ENCODE assay signal across 8 mouse cellular contexts in the genomic region with DNA sequence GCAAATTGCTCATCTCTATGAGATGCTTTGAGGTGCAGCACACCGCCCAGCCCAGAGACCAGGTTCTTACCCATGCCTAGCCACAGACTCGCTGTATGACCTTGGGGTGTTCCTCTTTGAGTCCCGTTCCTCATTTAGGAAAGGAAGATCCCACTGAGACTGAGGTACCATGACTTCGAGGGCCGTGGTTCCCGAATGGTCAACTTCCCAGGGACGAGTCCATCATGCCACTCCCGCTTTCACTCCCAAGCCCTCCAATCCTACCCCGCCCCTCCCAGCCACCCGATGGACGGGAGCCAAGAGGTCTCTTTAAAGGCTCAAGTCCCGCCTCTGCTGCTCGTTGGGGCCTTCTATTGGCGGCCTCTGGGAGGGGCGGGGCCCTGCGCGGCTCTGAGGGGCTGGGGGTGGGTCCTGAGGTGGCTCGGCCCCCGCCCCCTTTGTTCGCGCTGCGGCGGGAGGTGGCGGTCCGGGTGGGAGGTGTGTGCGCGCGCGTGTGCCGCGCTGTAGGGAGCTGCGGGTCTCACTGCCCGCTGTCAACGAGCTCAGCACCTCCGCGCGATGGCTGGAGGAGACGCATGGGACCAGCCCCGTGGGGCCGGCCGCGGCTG. TPM values are rescaled to one million over a fixed set of nuclear protein-coding genes. Genes with fewer than 3 reads are reported as not detected.
DNase-seq lines count a peak whose midpoint lies in the region; ATAC-seq lines count a peak whose summit lies in the region.

Kif21b (plus strand) TSS at position 439 of the 608 bp plus-strand sequence.

- DNase-seq in 3134 (ENCODE audit: extremely low read depth, insufficient read length, low spot score) (peak; percentile 91), liver (peak; percentile 93)
- peak; percentile 53 to 74 for DNase-seq in adrenal gland, postnatal 4 days (ENCODE audit: low spot score in 2 of 2)
- DNase-seq in embryonic facial prominence, embryonic 14.5 days (ENCODE audit: low spot score) = peak; percentile 98
- peak; percentile 93 to 94 for DNase-seq in spleen, postnatal 36 days (ENCODE audit: low spot score in 2 of 2)

- H3K36me3 ChIP-seq in embryonic facial prominence, embryonic 14.5 days (ENCODE audit: control insufficient read depth, insufficient read depth, low read length) = no peaks in the 10 kb centered on the region
- H3K36me3 ChIP-seq in heart, embryonic 12.5 days = no peaks in the 10 kb centered on the region
- no peaks in the 10 kb centered on the region for H3K36me3 ChIP-seq in kidney, embryonic 16.5 days (ENCODE audit: insufficient read depth, low read length)

- H3K4me3 ChIP-seq in embryonic facial prominence, embryonic 14.5 days (ENCODE audit: low read depth, low read length) = peak within 1 kb of the TSS; percentile 78
- H3K4me3 ChIP-seq in heart, embryonic 12.5 days = peak within 1 kb of the TSS; percentile 74
- H3K4me3 ChIP-seq in kidney, embryonic 16.5 days (ENCODE audit: low read length) = peak within 1 kb of the TSS; percentile 58

- H3K27me3 ChIP-seq in embryonic facial prominence, embryonic 14.5 days (replicated peaks; ENCODE audit: control insufficient read depth, insufficient read depth, low read length) = no peaks in the 10 kb centered on the region
- H3K27me3 ChIP-seq in heart, embryonic 12.5 days (replicated peaks) = no peaks in the 10 kb centered on the region
- no peaks in the 10 kb centered on the region for H3K27me3 ChIP-seq in kidney, embryonic 16.5 days (ENCODE audit: insufficient read depth, low read length)

- no peak within 1 kb of the TSS; the same call in 1 of the 2 replicates for H3K27ac ChIP-seq in embryonic facial prominence, embryonic 14.5 days (replicated peaks; ENCODE audit: low read depth, low read length)
- no peak within 1 kb of the TSS for H3K27ac ChIP-seq in heart, embryonic 12.5 days (ENCODE audit: poor library complexity, severe bottlenecking)
- H3K27ac ChIP-seq in kidney, embryonic 16.5 days (ENCODE audit: low read length) = no peak within 1 kb of the TSS

- H3K4me1 ChIP-seq in embryonic facial prominence, embryonic 14.5 days (ENCODE audit: control insufficient read depth, insufficient read depth, low read length) = peaks cover 62% of the 10 kb centered on the region
- H3K4me1 ChIP-seq in heart, embryonic 12.5 days (replicated peaks) = peaks cover 85% of the 10 kb centered on the region
- H3K4me1 ChIP-seq in kidney, embryonic 16.5 days (ENCODE audit: insufficient read depth, low read length) = peaks cover 72% of the 10 kb centered on the region

- WGBS in embryonic facial prominence, embryonic 14.5 days = 3% methylated on average over 21 of the region's 42 CpGs
- 2% methylated on average over 40 of the region's 42 CpGs for WGBS in heart, embryonic 12.5 days
- WGBS in kidney, embryonic 16.5 days = 1% methylated on average over 42 of the region's 42 CpGs

- no peaks in the 10 kb centered on the region for H3K9me3 ChIP-seq in embryonic facial prominence, embryonic 14.5 days (ENCODE audit: control insufficient read depth, low read length)
- H3K9me3 ChIP-seq in heart, embryonic 12.5 days (replicated peaks) = no peaks in the 10 kb centered on the region
- H3K9me3 ChIP-seq in kidney, embryonic 16.5 days (ENCODE audit: low read length) = no peaks in the 10 kb centered on the region

- H3K9ac ChIP-seq in embryonic facial prominence, embryonic 14.5 days (ENCODE audit: low read depth, low read length) = peak within 1 kb of the TSS; percentile 79
- peak within 1 kb of the TSS; percentile 85 for H3K9ac ChIP-seq in heart, embryonic 12.5 days
- H3K9ac ChIP-seq in kidney, embryonic 16.5 days (replicated peaks; ENCODE audit: low read length) = peak within 1 kb of the TSS; percentile 76

- peak; percentile 93 for ATAC-seq in embryonic facial prominence, embryonic 14.5 days (ENCODE audit: low read depth)
- ATAC-seq in heart, embryonic 12.5 days (ENCODE audit: insufficient number of reproducible peaks, low FRiP score) = peak; percentile 91
- peak; percentile 92 for ATAC-seq in kidney, embryonic 16.5 days (ENCODE audit: low FRiP score, low TSS enrichment)
- ATAC-seq in monocyte, adult 5-6 weeks (replicated peaks; ENCODE audit: insufficient number of reproducible peaks, low FRiP score, low TSS enrichment, poor library complexity, severe bottlenecking) = peak; percentile 38

- H3K4me2 ChIP-seq in embryonic facial prominence, embryonic 14.5 days (ENCODE audit: low read depth, low read length) = peak within 1 kb of the TSS; percentile 97
- H3K4me2 ChIP-seq in heart, embryonic 12.5 days = peak within 1 kb of the TSS; percentile 96
- H3K4me2 ChIP-seq in kidney, embryonic 16.5 days (replicated peaks; ENCODE audit: low read depth, low read length) = peak within 1 kb of the TSS; percentile 89

RNA-seq across cellular contexts. Expression of gene Kif21b, which starts in this region (rescaled TPM):
- total RNA-seq in adrenal gland, postnatal 4 days (2021) = 1 to 10 TPM; 4.1 to 5.8 TPM
- polyA plus RNA-seq in embryonic facial prominence, embryonic 14.5 days (2014; fragmentation: Nextera tagmentation; extraction: Ambion mirVana) = 2.8 and 3.3 TPM in 2 replicates
- 3.3 and 3.4 TPM in 2 replicates for polyA plus RNA-seq in heart, embryonic 12.5 days (2016; fragmentation: Nextera tagmentation; extraction: Ambion mirVana)
- 2.2 TPM in 2 replicates for polyA plus RNA-seq in kidney, embryonic 16.5 days (2015; fragmentation: Nextera tagmentation; extraction: Ambion mirVana)
- 77.9 to 156 TPM (median 101 TPM) in 3 replicates for total RNA-seq in monocyte, adult 5-6 weeks (2017)

Comparison
In these comparisons a context has a peak if more than half of its experiments do, and no peak if none do; other contexts are left out.
1. RNA of gene Kif21b (total RNA-seq): 77.9 to 156 TPM in monocyte, adult 5-6 weeks; 4.1 to 5.8 TPM in adrenal gland, postnatal 4 days; every median in the first group is over 10 times any median in the second.
2. ATAC-seq: peak in every context shown above with its lines; median percentile 93 in embryonic facial prominence, embryonic 14.5 days; 92 in kidney, embryonic 16.5 days; 91 in heart, embryonic 12.5 days; 38 in monocyte, adult 5-6 weeks.
3. Peak in every context shown above with its lines, with median percentiles within 50 percentile points of each other: DNase-seq, H3K4me2 ChIP-seq, H3K4me3 ChIP-seq and H3K9ac ChIP-seq.